Mouse (Mus musculus) hindbrain, embryonic 10.5 days (tissue): ENCODE results near the gene Sardh. TPM values are rescaled to one million over a fixed set of nuclear protein-coding genes. Genes with fewer than 3 reads are reported as not detected.

Experiments
- DNase-seq: peaks from one replicate; pipeline ENCODE4 v3.0.0-alpha.2; 2017; ENCODE audit warnings: low spot score
- H3K27ac ChIP-seq: fragments of 300-500 bp; sonication (generic); 2 replicates; pipeline ENCODE4 v1.5.1; 2016; ENCODE audit warnings: mild to moderate bottlenecking, moderate library complexity
- H3K27me3 ChIP-seq: fragments of 300-500 bp; sonication (generic); 2 replicates; pipeline ENCODE4 v1.6.1; 2016; ENCODE audit warnings: mild to moderate bottlenecking; ENCODE audit not compliant: poor library complexity, insufficient read depth, severe bottlenecking
- H3K36me3 ChIP-seq: fragments of 300-500 bp; sonication (generic); 2 replicates; pipeline ENCODE4 v1.6.1; 2016; ENCODE audit warnings: mild to moderate bottlenecking, moderate library complexity
- H3K4me1 ChIP-seq: fragments of 300-500 bp; sonication (generic); replicated peaks from 2 replicates; pipeline ENCODE4 v1.6.1; 2016; ENCODE audit warnings: mild to moderate bottlenecking
- H3K4me3 ChIP-seq: fragments of 300-500 bp; sonication (generic); 2 replicates; pipeline ENCODE4 v1.5.1; 2016; ENCODE audit warnings: mild to moderate bottlenecking, moderate library complexity
- H3K9me3 ChIP-seq: fragments of 300-500 bp; sonication (generic); 2 replicates; pipeline ENCODE4 v1.6.1; 2016; ENCODE audit warnings: mild to moderate bottlenecking, moderate library complexity
- WGBS: fragments of 180-500 bp; shearing (Covaris S2); methylation state at CpG from one replicate; pipeline ENCODE4 v1.1.7; 2016; 5-methylcytosine and 5-hydroxymethylcytosine counted together
- polyA plus RNA-seq: library from polyadenylated mRNA; unstranded; fragments of >200 nt; fragmentation: Nextera tagmentation; extraction: Ambion mirVana; gene quantifications from 2 replicates; pipeline ENCODE4 v1.2.1, GENCODE M21; 2016

Gene Sardh
- polyA plus RNA-seq, 1 experiment from 2014 or later = 3.9 TPM

DNA sequence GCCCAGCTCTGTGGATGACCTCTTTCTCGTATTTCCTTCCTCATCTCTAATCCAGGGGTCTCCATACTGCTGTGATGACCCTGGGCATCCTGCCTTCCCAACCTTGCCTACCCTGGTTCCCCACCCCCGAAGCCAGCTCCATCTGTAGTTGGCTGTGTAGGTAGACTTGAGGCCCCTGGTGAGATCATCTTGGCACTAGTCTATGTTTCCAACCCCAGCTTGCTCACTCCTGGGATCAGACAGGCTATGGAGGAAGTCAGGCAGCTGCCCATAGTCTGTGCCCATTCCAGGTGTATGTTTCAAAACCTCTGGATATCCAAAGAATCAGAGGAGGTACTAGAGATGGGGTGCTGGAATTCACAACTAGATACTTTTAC is 662 bp downstream of the Sardh start:
- H3K27me3 ChIP-seq = 0 out of 2 replicates have a peak, but pooled peaks cover 4% of the 10 kb centered on the region
- no peaks in the 10 kb centered on the region for H3K36me3 ChIP-seq
- H3K27ac ChIP-seq = no peak overlapping the region
- WGBS = 55% methylated on average over 2 of the region's 2 CpGs
- no peaks in the 10 kb centered on the region for H3K9me3 ChIP-seq
- H3K4me1 ChIP-seq = peaks cover 22% of the 10 kb centered on the region
- H3K4me3 ChIP-seq = no peak overlapping the region
- no peak for DNase-seq

DNA sequence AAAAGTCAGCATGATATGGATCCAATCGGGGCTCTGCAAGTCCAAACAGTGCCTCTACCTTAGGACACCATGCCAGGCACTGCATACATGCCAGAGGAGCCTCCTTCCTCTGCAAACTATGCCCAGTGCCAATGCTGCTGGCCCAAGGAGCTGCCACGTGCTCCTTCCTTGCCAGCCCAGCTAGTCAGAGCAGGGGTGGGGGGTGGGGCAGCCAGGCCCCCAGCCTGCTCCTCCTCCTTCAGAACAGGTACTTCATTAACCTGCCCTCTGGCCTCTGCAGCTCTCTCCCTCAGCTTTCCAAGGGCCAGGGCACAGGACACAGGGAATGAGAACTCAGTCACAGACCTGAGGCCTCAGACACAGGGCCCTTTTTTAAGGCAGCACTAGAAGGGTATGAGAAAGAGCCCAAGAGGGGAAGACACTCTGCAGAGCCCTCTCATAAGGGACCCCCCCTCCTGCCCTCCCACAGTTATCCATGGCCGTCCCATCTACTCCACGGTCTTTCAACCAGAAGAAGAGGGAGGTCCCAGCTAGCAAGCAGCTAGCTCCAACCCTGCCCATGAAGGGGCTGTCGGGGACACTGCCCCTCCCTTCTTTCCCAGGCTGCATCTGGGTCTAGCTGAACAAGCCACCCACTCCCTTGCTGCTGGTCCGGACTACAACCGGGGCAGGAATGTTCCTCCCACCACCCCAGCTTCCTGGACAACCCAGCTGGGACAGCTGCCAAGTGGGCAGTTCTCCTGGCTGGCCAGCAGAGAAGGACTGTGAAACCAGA is 1.2 kb downstream of the Sardh start:
- H3K9me3 ChIP-seq = no peaks in the 10 kb centered on the region
- peak; percentile 14 for DNase-seq
- H3K4me3 ChIP-seq = no peak overlapping the region
- H3K4me1 ChIP-seq = peaks cover 22% of the 10 kb centered on the region
- no peaks in the 10 kb centered on the region for H3K36me3 ChIP-seq
- H3K27me3 ChIP-seq = 0 out of 2 replicates have a peak, but pooled peaks cover 4% of the 10 kb centered on the region
- WGBS = 49% methylated on average over 7 of the region's 7 CpGs
- H3K27ac ChIP-seq = no peak overlapping the region

DNA sequence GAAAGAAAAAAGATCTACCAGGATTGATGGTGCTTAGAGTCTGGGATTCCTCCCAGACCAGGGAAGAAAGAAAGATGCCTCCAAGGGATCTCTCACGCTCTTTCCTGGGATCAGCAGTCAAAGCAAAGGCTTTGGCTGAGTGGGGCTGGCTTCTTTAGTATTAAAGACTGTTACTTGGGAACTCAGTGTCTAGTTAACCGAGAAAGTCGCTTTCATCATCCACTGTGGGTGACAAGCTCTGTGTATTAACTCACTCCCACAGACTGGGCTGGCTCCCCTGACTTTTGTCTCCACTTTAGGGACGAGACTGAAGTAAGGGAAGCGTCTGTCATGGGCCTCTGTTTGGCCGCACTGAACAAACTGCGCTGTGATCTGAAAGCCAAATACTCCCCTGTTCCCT is 2.2 kb downstream of the Sardh start:
- no peaks in the 10 kb centered on the region for H3K9me3 ChIP-seq

DNA sequence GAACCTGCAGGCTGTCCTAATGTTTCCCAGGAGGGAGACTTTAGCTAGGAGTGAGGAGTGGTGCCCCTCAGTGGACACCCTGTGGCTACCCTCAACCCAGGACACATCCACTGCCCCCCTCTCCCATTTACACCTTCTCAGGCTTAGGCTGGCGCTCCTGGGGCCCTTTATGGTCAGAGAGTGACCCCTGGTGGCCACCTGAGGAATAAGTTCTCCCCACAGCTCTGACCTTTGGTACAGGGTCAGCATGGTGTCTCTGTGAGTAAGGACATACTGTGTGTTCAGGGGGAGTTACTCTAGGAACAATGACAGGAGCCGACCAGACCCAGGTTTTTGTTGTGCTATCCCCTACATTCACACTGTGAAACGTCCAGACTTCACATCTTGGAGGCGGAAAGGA is 10.8 kb downstream of the Sardh start:
- Histone ChIP-seq H3K4me3 (no peak overlapping the region), H3K27ac (no peak overlapping the region), H3K36me3 (no peaks in the 10 kb centered on the region), H3K4me1 (peaks cover 5% of the 10 kb centered on the region), H3K9me3 (no peaks in the 10 kb centered on the region), H3K27me3 (peaks cover 2% of the 10 kb centered on the region; the same call in 1 of the 2 replicates)
- 22% methylated on average over 4 of the region's 4 CpGs for WGBS
- DNase-seq = peak; percentile 64

More for the DNA sequence above, 2.2 kb downstream of the Sardh start:
- H3K36me3 ChIP-seq = no peaks in the 10 kb centered on the region
- H3K27me3 ChIP-seq = 0 out of 2 replicates have a peak, but pooled peaks cover 4% of the 10 kb centered on the region
- WGBS = 68% methylated on average over 7 of the region's 7 CpGs
- peaks cover 22% of the 10 kb centered on the region for H3K4me1 ChIP-seq
- H3K4me3 ChIP-seq = no peak overlapping the region
- no peak for DNase-seq
- H3K27ac ChIP-seq = no peak overlapping the region

DNA sequence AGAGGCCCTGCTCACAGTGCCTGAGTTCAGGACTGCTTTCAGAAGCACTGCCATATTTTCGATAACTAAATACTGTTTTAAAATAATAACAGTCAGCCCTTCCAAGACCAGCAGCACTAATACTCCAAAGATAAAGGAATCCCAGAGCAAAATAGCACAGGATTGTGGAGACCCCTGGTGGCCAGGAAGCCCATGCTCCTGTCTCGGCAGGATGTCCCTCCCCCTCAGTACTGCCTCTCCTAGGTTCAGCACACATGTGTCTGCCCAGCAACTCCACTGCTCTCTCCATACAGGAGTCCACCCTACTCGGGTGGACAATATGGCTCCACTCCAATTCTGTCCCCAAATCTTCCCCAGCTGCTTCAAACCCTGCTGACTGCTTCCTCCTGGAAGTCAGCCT is 12.4 kb downstream of the Sardh start:
- Histone ChIP-seq H3K27me3 (peaks cover 2% of the 10 kb centered on the region; the same call in 1 of the 2 replicates), H3K4me1 (peaks cover 11% of the 10 kb centered on the region), H3K9me3 (no peaks in the 10 kb centered on the region), H3K27ac (no peak overlapping the region), H3K4me3 (no peak overlapping the region), H3K36me3 (no peaks in the 10 kb centered on the region)
- DNase-seq = peak; percentile 64
- WGBS = 23% methylated on average over 3 of the region's 3 CpGs

DNA sequence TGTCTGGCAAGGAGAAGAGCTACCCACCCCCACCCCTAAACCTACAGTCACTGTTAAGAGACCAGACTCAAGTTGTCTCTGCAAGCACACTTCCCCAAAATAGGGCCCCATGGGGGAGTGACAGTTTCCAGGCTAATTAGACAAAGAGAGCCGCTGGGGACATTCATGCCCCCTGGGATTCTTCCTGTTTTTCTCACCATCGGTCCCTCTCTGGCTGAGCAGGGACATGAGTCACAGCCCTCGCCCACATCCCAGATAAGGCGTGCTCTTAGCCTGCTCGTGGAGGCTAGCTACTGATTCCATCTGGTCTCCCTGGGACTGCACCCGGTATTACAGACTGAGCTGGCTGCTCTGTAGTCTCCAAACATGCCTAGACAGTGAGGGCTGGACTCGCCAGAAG is 15.8 kb downstream of the Sardh start:
- 32% methylated on average over 7 of the region's 7 CpGs for WGBS
- peaks cover 2% of the 10 kb centered on the region; the same call in 1 of the 2 replicates for H3K27me3 ChIP-seq
- no peak for DNase-seq
- peaks cover 11% of the 10 kb centered on the region for H3K4me1 ChIP-seq
- H3K36me3 ChIP-seq = no peaks in the 10 kb centered on the region
- H3K9me3 ChIP-seq = no peaks in the 10 kb centered on the region
- H3K27ac ChIP-seq = peak overlapping the region; percentile 2; the same call in 1 of the 2 replicates
- H3K4me3 ChIP-seq = no peak overlapping the region

DNA sequence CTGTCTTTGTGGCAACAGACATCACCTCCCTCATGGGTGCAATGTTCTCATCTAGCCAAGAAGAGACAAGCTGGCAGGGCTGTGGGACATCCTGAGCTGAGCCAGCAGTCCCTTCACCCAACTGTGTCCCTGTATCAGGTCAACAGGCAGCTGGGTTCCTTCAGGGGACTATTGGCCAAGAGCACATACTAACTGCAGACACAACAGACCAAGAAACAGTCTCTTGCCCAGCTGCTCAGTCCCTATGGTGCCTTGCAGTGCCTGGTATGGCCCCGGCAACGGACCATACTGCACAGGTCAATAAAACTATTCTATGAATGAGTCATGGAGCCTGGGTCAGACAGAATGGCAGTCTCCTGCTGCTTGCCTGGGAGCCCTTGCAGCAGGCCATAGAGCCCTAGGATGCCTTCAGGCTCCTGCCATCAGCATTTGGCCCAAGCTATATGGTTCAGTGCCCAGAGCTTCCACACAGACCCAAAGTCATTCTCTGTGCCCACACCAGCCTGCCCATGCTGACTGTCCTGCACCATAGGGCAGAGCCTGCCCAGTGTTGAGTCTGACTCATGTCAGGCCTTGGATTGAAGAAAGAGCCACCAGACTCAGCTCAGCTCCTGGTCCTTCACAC is 18.5 kb downstream of the Sardh start:
- H3K4me3 ChIP-seq = no peak overlapping the region
- 89% methylated on average over 2 of the region's 2 CpGs for WGBS
- H3K36me3 ChIP-seq = no peaks in the 10 kb centered on the region
- H3K9me3 ChIP-seq = no peaks in the 10 kb centered on the region
- peaks cover 5% of the 10 kb centered on the region; the same call in 1 of the 2 replicates for H3K27me3 ChIP-seq
- DNase-seq = no peak
- no peak overlapping the region for H3K27ac ChIP-seq
- H3K4me1 ChIP-seq = peaks cover 18% of the 10 kb centered on the region

DNA sequence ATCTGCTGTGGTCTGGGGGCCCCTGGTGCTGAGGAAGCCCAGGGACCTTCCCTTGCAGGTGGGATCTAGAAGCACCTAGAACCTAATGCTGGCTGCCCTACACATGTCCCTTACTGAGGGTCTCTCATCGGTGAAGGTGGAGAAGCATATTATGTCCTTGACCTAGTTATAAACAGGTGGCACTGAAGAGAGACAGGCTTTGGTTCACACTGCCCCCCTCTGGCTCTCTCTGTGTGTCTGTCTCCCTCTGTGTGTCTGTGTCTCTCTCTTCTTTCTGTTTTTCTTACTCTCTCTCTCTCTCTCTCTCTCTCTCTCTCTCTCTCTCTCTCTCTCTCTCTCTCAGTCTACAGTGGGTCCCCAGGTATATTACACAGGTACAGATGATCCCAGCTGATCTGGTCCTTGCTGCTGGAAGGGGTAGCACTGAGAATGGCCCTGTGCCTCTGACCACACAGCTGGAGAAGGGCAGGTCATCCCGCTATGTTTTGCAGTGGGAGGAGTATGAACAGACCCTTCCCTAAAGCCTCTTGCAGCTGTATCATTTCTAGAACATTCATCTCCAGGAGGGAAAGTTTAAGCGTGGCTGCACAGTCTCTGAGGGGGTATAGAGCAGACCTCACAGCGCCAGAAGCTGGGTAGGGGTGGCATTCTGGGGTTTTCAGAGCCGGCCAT is 19.2 kb downstream of the Sardh start:
- Histone ChIP-seq H3K4me3 (no peak overlapping the region), H3K4me1 (peaks cover 18% of the 10 kb centered on the region), H3K36me3 (no peaks in the 10 kb centered on the region), H3K27ac (no peak overlapping the region), H3K9me3 (no peaks in the 10 kb centered on the region), H3K27me3 (peaks cover 5% of the 10 kb centered on the region; the same call in 1 of the 2 replicates)
- WGBS = 87% methylated on average over 5 of the region's 5 CpGs
- no peak for DNase-seq

DNA sequence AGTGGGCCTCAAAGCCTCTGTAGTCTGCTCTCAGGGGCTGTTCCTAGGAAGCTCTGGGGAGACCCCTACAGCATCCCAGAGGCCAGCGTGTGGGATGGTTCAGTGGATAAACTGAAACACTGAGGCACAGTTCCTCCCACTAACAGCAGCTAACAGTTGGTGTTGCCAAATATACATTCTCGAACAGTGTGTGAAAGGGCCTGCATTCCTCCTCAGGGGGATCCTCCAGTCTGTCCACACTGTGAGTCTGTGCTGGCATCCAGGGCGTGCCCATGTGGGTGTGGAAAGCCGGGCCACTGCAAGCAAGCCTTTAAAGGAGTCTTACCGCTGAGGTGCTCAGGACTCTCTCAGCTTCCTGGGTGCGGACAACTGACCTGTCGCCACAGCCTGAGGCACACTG is 21.6 kb downstream of the Sardh start:
- H3K27me3 ChIP-seq = peaks cover 3% of the 10 kb centered on the region; the same call in 1 of the 2 replicates
- H3K4me1 ChIP-seq = peaks cover 6% of the 10 kb centered on the region
- no peaks in the 10 kb centered on the region for H3K9me3 ChIP-seq
- H3K36me3 ChIP-seq = no peaks in the 10 kb centered on the region
- no peak overlapping the region for H3K27ac ChIP-seq
- H3K4me3 ChIP-seq = no peak overlapping the region
- 69% methylated on average over 7 of the region's 7 CpGs for WGBS
- DNase-seq = no peak

DNA sequence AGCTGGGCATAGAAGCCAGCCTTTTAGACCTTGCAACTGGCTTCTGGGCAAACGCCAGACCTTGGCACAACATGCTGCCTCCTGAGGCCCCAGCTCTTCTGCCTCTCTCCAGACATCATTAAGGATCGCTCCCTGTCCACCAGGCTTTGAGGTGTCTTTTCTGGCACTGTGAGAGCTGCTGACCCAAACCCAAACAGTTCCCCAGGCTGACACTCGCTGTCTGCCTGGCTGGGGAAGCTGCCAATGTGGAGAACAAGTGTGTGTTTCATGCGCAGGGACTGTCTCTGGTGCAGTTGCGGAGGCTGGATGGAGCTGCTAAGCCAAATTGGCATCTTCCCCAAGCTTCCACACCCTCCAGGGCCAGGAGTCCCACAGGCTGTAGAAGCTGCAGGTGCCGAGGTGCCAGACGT is 25.1 kb downstream of the Sardh start:
- no peak for DNase-seq
- Histone ChIP-seq H3K27ac (no peak overlapping the region), H3K4me3 (no peak overlapping the region), H3K36me3 (no peaks in the 10 kb centered on the region), H3K4me1 (peaks cover 6% of the 10 kb centered on the region), H3K27me3 (peaks cover 3% of the 10 kb centered on the region; the same call in 1 of the 2 replicates), H3K9me3 (no peaks in the 10 kb centered on the region)
- 89% methylated on average over 7 of the region's 7 CpGs for WGBS

DNA sequence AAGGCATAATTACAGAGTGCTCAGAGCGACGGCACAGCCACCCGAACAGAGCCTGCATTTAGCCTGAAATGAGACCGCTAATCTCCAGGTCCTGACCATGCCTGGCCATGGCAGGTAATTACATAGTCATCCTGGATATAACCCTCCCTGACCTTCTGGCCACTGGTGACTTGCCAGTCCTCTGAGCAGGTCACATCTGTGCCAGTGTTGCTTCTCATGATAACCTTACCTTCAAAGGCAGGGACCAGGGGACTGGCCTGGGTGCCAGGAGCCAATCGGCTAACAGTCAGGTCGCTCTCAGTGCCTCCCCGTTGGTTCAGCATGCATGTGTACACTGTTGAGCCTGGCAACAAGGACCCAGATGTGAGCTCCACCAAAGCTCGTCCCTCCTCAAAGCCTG is 29.6 kb downstream of the Sardh start:
- Histone ChIP-seq H3K9me3 (no peaks in the 10 kb centered on the region), H3K4me3 (no peak overlapping the region), H3K27ac (no peak overlapping the region), H3K36me3 (no peaks in the 10 kb centered on the region), H3K4me1 (no peaks in the 10 kb centered on the region; the same call in 1 of the 2 replicates), H3K27me3 (0 out of 2 replicates have a peak, but pooled peaks cover 2% of the 10 kb centered on the region)
- WGBS = 91% methylated on average over 8 of the region's 8 CpGs
- DNase-seq = no peak

DNA sequence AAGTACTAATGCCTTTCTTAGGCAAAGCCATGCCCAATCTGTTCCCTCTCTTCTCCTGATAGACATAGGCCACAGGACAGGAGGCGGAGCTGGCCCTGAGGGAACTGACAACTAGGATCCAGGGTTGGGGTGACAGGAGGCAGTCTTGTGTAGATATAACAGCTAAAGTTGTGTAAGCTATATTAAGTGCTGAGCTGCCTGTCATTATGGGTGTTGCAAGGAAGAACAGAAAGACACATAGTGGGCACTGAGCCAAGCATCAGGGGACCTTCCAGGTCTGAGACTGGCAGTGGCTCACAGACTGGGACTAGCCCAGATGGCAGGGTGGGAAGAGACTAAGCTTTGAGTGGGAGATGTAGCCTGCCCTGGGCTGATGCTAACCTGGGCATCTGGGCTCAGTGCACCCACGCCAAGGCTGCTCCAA is 30.0 kb downstream of the Sardh start:
- Histone ChIP-seq H3K27ac (no peak overlapping the region), H3K36me3 (no peaks in the 10 kb centered on the region), H3K4me1 (no peaks in the 10 kb centered on the region; the same call in 1 of the 2 replicates), H3K27me3 (peaks cover 6% of the 10 kb centered on the region; the same call in 1 of the 2 replicates), H3K4me3 (no peak overlapping the region), H3K9me3 (no peaks in the 10 kb centered on the region)
- no peak for DNase-seq
- WGBS = 85% methylated on average over 2 of the region's 2 CpGs
